Mouse (Mus musculus): ENCODE measurements around the gene Fgf9.

Fgf9 gene

DNA sequence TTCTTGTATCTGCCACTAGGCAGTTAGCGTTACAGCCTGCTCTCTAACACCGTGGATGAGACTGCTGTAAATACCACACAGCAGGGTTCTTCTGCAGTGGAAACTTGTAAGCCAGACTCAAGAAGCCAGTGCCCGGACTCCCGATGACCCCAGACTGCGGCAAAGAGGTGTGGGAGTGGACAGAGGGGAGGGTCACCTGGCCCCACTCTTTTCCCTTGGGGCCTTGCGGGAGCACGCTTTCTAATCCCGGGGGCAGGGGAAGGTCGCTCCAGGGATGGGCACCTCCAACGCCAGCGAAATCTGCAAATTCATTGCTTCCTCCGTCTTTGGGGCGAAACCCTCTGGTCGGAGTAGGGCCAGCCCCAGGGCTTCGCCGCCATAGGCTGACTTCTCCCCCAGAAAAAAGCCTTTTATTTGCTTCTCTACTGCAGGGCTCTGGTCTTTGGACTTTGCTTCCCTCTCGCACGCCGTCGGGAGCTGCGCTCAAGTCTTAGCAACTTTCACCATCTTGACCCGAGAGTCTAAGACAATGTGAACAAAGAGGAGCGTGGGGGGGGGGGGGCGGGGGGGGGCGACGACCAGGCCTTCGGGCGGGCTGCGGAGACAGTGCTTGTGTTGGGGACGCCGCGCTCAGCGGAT, at the start of gene Fgf9:
Gene Fgf9, plus strand, starts transcription at position 67 of the 639 bp plus-strand sequence.
- DNase-seq (ENCODE audit: low read depth), result peak; percentile 15

DNA sequence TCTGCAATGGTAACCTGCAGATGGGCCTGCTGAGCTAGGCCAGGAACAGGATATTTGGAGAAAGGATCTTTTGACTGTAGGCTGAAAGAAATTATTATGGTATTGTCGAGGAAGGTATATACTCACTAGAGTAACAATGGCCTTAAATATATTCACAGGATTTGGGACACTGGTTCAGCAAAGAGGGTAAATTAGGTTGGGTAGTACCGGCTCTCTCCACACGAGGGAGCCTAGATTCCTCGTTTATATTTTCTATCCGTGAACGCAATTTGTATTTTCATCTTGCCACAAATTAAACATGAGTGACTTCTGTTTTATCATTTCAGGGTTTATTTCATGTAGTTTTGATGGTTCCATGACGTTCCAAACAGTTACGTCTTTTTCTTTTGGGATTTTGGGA, 35.8 kb upstream of the Fgf9 start:
- peak; percentile 47 for DNase-seq (ENCODE audit: low read depth)

DNA sequence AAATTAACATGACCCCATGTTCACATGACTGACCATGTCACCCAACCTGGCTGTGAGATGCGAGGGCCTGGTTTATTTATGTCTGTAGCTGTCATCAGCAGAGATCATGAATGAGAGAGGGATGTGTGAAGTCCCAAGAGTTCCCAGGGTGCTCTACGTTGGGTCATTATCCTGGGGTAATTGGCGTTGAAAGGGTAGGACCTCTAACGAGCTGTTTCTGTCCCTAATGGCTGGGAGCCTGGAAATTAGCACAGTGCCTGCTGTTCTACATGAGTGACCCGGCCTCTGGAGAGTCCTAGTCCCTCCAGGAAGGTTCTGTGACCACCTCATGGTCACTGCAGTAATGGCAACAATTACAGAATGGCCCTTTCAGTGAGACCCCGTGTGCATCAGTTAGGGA, 34.2 kb upstream of the Fgf9 start:
- no peak for DNase-seq (ENCODE audit: low read depth)

DNA sequence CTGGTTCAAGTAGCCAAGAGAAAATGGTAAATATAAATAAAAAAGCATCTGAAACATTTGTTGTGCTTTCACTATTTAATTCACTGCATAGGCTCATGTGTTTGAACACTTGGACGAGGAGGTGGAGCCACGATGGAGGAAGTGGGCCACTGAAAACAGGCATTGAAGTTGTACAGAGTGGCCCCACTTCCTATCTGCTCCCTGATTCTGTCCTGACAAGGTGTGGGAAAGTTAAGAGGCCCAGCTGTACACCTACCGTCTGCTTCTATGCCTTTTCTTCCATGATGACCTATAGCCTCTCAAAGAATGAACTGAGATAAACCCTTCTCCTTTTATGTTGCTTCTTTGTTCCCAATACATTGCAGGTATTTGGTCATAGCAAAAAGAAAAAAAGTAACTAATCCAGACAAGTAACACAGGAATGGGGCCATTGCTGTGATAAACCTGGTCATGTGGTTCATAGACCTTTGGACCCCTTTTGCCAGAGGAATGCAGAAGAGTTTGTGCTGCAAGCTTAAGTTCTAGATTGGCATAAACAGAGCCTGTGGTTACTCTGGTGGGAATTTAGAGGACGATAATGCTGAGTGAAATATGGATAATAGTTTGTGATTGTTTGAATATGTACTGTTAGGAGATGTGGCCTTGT, 23.6 kb upstream of the Fgf9 start:
- DNase-seq (ENCODE audit: low read depth), result no peak

DNA sequence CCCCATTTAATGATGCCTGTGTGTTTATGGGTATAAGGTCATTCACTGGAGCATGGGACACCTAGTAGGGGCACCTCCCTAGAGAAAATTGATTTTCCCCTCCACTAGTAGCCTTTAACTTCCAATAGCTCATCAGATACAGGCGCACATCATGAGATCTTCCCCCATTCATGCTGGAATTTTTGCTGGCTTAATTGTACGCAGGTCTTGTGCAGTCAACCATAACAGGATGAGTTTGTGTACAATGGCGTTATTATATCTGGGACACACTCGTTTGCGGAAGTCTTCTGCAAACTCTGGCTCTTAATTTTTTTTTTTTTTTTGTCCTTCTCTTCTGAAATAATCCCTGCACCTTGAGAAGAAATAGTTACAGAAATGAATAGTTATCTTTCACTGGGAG, 19.7 kb upstream of the Fgf9 start:
- no peak for DNase-seq (ENCODE audit: low read depth)

DNA sequence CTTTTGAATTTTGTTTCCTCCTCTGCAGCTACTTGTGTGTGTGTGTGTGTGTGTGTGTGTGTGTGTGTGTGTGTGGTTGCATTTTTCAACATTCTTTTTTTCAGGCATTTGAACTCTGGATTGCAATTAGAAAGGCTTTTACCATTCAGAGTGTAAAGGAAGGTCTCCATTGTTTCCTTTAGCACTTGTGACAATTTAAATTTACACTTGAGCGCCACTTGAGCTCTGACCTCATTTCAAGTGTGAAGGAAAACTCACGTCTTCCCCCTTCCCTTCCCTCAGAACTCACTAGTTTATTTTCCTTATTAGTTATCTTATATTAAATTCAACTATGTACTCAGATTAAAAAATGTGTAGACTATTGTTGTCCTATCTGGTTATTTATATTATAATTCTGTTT, 2.8 kb upstream of the Fgf9 start:
- DNase-seq (ENCODE audit: low read depth), result no peak

DNA sequence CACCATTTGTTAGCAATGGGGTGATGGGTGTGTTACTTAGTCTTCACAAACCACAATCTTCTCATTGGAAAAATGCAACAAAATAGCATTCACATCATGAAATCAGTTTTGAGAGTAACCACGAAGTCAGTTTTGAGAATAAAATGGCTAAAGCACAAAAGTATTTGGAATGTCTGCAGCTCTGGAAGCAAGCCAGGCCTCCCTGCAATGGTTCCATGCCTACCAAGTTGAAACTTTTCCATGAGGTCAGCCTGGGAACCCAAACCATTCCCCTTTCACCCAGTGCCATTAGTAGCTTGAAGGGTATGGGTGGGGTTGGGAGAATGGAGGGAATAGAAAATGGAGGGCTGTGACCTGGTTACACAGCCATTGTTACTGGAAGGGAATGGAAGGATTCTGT, 1.7 kb upstream of the Fgf9 start:
- no peak for DNase-seq (ENCODE audit: low read depth)

DNA sequence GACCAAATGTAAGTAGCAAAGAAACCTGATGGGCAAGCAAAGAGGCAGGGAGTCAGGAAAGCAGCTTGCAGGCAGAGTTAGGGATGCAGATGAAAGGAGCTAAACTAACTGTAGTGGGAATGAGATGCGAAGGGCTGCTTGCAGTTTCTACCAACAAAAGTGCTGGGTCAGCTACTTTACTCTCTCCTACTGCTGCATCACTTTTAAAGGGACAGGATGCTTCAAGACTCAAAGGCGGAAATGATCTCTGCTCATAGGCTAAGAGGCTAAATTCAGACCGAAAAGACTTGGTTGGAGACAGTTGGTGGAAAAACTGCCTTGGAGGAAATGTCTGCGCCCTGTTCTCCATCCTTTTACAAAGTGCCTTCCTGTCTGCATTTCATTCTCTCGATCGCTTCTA, 420 bp upstream of the Fgf9 start:
- peak; percentile 19 for DNase-seq (ENCODE audit: low read depth)

DNA sequence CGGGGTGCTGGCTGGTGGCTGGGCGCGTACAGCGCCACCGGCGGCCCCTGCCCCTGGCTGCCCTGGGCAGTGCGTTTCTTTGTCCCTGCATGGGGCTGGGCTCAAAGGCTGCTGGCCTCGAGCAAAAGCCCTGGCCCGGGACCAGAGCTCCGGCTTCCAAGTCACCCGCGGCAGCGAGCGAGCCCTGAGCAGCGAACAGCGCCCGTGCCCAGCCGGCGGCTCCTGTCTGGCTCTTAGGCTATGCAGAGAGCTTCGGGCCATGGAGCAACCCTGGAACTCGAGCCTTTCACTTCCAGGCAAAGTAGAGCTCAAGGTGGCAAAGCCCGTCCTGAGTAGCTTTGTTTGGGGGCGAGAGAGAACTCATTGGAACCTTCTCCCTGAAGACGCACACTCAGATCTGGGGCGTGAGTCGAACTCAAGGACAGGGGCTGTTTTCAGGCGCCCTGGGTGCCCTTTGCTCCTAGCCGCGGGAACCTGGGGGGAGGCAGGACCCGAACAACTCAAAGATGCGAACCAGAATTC, 834 bp downstream of the Fgf9 start:
- DNase-seq (ENCODE audit: low read depth), result peak; percentile 38

DNA sequence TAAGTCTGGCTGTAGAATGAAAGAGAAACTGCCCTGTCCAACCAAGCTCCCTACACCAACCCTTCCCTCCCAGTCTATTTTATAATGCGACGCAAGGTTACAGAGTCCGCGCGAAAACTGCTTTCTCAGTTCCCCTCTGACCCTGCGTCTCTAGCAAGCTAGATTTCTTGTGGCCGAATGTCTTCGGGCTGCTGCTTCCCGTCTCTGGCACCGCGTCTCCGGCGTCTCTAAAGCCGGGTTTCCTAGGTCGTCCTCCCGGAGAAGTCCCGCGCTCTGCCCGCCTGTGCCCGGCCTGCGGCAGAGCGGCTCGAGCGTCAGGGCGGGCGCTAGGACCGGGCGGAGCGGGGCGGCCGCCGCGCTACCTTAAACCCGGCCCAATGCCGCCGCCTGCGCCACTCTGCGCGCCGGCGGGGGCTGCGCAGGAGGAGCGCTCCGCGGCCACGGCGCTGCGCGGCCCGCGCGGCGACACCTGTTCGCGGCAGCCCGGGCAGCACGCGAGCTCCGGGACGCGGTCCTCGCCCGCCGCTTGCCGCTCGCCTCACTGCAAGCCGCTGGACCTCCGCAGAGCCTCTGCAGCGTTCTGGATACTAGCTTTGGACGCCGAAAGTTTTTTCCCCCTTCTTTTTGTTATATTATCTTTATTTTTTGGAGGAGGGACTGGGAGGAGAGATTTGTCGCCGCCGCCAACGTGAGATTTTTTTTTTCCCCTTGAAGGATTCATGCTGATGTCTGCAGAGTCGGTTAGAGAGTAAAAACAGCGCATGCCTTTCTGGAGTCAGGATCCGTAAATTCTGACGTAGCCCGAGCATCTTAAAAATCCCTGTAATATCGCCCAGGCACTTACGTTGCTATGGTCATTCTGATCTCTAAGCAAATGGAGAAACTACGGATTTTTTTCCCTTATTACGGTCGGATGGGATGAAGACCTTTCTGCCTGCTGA, 1.8 kb downstream of the Fgf9 start:
- peak; percentile 58 for DNase-seq (ENCODE audit: low read depth)

DNA sequence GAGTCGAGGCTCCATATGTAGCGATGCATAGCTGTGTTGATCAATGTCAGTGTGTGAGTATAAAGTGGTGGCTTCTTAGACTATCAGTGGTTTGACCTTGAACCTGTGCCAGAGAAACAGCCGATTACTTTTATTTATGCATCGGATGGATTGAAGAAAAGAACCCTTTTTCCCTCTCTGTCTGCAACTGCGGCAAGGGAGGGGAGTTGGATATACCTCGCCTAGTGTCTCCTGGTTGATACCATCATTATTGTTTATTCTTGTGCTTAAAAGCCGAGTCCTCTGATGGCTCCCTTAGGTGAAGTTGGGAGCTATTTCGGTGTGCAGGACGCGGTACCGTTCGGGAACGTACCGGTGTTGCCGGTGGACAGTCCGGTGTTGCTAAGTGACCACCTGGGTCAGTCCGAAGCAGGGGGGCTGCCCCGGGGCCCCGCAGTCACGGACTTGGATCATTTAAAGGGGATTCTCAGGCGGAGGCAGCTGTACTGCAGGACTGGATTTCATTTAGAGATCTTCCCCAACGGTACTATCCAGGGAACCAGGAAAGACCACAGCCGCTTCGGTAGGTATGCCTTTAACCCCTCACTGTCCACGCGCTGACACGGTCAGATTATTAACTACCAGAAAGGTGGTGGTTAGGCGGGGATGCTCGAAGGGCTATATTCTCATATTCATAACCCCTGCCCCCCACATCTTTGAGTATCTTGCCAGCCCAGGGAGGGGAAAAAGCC, 2.6 kb downstream of the Fgf9 start:
- peak; percentile 32 for DNase-seq (ENCODE audit: low read depth)

DNA sequence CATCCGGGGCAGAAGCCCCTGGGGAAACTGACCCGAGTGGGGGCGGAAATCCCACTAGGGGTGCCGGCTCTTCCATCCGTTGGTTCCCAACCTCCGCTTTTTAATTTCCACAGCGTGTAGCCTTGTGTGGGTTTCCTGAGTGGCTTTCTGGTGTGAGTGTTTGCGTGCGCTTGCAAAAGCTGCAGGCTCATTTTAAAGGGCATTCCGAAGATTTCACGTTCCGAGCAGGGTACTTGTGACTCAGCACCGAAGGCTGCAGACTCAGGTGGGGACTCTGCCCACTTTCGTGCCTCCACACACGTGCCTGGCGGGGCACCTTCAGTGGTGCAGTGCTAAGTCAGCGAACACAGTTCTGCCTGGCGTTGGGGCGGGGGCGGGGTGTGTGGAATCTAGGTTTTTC, 3.6 kb downstream of the Fgf9 start:
- peak; percentile 25 for DNase-seq (ENCODE audit: low read depth)

DNA sequence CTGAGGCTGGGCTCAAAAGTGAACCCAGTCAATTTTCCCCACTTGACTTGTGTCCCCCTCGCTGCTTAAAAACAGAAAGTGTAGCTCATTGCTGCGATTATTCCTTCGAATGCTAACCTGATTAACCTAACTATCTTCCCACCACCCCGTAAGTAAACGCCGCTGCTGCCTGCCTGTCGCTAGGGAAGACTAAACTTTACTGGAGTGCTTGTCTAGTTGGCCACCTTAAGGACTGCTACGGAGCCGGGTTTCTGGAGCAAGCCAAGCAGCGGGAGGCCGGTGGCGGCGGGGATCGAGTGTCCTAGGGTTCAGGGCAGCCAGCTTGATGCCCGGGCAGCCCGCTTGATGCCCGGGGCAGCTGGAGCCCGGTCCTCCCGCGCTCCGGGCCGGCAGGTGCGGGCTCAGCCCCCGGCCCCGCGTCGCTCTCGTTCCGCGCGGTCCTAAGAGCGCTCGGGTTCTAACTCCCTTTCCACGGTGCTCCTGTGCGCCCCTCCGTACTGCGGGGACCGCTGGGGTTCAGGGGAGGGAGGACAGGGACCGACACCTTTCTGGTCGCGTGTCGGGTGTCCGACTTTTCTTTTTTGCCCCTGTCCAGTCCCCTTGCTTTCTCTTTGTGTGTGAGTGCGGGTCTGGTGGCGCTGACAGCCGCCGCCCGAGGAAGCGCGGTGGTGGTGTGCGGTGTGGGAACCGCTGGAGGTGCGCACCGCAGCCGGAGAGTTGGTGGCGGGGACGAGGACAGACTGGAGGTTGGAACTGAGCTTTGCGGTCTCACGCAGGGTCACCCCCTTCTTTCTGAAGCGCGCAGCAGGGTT, 4.5 kb downstream of the Fgf9 start:
- peak; percentile 26 for DNase-seq (ENCODE audit: low read depth)

DNA sequence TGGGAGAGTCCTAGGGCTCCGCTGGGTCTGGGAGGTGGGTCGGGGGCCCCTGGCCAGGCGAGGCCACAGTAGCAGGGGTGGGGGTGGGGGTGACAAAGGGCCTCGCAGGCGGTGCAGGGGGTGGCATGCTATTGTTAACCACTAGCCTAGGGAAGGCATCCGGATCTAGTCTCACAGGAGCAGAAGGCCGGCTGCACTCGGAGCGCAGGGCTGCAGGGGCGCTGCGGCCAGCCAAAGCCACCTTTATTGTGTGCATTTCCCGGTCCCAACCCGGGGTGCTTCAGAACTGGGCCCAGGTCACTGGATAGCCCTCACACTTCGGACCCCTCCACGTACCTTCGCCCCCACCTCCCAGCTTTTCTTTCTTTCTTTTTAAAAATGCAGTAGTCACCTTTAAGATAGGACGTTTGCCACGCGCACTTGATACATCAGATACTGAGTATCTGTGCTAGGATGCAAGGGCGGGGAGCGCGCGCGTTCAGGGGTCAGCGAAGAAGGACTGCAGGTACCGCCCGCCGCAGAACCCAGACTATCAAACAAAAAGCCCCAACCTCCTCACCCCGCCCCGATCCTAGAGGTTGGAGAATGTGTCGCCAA, 5.2 kb downstream of the Fgf9 start:
- peak; percentile 29 for DNase-seq (ENCODE audit: low read depth)

DNA sequence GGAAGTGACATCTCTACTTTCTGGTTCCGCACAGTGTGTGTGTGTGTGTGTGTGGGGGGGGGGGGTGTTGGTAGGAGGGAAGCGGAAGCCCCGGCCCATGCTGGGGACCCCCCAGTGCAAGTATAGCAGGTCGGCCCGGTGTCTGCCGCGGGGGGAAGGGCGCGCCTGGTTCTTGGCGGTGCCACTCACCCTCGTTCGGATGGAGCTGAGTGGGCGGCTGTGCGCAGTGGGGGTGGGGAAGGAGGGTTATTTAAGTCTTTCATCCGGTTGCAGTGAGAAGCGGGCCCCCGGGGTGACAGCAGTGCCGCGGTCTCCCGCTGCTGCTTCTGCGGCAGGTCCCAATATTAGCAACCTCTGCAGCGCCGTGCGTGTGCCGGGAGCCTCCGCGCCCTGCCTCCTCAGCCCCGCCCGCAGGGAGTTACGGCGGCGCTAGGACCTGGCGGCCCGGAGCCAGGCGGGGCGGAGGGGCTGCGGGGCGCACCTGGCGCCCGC, 5.7 kb downstream of the Fgf9 start:
- DNase-seq (ENCODE audit: low read depth), result peak; percentile 37

DNA sequence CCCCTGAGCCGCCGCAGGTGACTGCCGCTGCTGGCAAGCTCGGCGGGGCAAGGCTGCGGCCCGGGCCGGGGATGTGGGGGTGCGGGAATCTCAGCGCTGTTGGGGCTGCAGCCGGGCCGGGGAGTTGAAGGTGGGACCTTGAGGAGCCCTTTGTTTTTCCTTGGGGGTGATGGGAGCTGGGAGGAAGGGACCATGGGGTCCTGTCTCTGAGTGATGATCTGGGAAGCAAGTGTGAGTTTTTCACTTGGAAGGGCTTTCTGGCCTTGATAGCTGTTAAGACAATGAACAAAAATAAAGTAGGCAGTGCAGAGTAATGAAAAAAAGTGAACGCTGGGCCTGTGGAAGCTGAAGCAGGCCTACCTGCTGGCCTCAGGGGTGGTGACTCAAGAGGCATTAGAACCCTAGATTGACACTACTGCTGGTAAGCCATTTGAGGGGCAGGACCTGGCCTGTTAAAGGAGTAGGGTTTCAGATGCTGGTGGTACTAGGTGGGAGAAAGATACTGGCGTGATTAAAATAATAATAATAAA, 6.4 kb downstream of the Fgf9 start:
- DNase-seq (ENCODE audit: low read depth), result no peak

DNA sequence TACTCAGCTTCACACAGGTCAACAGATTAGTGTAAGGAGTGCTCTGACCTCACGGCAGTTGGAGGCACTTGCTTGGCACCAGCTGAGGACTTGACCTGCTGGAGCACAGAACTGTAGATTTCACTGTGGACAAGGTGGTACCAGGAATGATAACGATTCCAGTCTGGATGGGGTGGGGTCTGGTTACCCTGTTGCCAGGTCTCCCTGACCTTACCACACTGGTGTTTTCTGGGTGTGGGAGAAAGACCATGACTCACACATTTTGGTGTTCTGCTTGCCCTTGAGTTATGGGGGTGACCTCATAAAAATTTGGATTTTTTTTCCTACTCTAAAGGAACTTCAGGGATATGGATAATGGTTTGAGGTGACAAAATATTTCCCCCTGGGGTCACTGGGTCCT, 9.1 kb downstream of the Fgf9 start:
- DNase-seq (ENCODE audit: low read depth), result no peak

DNA sequence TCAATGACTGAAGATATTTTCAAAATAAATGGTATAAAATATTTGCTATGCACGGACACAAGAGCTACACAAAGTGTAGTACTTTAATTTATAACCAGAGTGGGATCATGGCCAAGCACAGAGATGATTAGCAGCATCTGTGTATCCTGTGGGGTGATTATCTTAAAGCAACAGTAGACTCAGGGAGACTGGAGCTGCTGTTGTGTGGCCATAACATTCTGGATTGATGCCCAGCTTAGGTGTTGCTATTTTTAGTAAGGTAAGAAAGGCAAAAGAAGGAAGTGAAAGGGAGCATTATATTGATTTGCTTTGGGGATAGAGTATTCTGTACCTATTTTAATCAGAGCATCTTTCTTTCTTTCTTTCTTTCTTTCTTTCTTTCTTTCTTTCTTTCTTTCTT, 11.6 kb downstream of the Fgf9 start:
- DNase-seq (ENCODE audit: low read depth), result no peak

DNA sequence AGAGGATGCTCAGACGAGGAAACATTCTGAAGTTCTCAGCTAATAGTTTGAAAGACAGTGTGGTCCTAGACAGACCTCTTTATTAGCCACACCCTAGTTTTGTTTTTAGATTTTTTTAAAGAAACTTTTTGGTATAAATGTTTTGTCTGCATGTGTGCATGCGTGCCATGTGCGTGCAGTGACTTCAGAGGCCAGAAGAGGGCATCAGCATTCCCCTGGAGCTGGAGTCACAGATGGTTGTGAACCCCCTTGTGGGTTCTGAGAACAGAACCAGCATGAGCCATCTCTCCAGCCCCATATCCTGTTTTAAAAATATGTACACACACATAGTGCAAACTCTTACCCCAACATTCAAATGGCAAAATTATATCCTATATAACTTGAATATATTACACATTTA, 13.9 kb downstream of the Fgf9 start:
- DNase-seq (ENCODE audit: low read depth), result no peak

DNA sequence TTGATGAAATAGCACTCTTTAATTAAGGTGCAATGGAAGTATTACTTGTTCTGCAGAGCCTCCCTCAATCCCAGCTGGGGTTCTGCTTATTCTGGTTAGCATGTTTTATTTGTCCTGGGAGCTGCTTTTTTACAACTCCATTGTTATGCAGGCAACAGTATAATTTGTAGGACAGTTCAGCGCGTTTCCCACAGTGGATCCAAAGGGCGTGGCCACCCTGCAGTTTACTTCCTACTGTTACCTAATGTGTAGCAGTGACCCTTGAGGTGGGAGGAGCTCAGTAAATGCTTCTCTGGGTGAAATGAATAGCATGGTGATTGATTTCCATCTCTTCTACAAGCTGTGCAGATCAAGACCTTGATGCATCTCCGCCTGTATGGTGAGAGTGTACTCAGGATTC, 17.0 kb downstream of the Fgf9 start:
- DNase-seq (ENCODE audit: low read depth), result no peak
